Comparison of ENCODE assay signal across 12 mouse cellular contexts in the genomic region with DNA sequence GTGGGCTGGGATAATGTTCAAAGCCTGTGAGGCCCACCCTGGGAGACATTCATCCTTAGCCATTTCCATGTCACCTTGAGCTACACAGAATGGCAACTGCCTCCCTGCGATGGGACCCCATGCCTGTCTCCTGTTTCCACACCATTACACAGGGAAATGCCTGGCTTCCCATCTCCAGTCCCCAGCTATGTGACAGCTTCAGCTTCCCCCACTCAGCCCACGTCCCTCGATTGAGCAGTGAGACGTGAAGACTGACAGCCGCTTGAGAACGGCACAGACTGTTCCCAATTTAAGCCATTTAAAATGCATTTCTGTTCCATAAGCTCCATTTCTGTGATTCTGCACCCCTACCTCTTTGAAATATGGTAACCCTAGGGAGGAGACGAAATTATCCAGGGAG.
DNase-seq lines count a peak whose midpoint lies in the region; ATAC-seq lines count a peak whose summit lies in the region.
"Had no signal": no experiment of that assay in that cellular context is flagged by ENCODE, and none has a peak within 500 bp of the region (broad histone marks: within the 10 kb centered on the region; RNA-seq: fewer than 3 reads in every experiment).

No protein-coding gene starts in this region.

- no peak for DNase-seq in forebrain, embryonic 10.5 days (ENCODE audit: extremely low spot score, low spot score)
- DNase-seq in neural tube, embryonic 10.5 days (ENCODE audit: extremely low spot score, low spot score) = no peak
- peak; percentile 29 for DNase-seq in layer of hippocampus, adult 9-10 months (ENCODE audit: low spot score)
- DNase-seq in right cerebral cortex, postnatal 14 days = peak; percentile 17
- DNase-seq in heart, adult 8-10 months (ENCODE audit: low spot score) = no peak
- DNase-seq: liver; lung, postnatal 4 days had no signal

- H3K27ac ChIP-seq in forebrain, embryonic 13.5 days = no peak overlapping the region
- H3K27ac ChIP-seq in forebrain, embryonic 10.5 days = no peak overlapping the region
- no peak overlapping the region for H3K27ac ChIP-seq in neural tube, embryonic 13.5 days (replicated peaks)

- H3K4me1 ChIP-seq in forebrain, embryonic 13.5 days = peaks cover 8% of the 10 kb centered on the region
- peaks cover 14% of the 10 kb centered on the region for H3K4me1 ChIP-seq in forebrain, embryonic 10.5 days
- H3K4me1 ChIP-seq in neural tube, embryonic 13.5 days (replicated peaks) = peaks cover 9% of the 10 kb centered on the region
- H3K4me1 ChIP-seq: heart, embryonic 12.5 days had no signal

- no peak overlapping the region for H3K4me2 ChIP-seq in forebrain, embryonic 13.5 days
- no peak overlapping the region for H3K4me2 ChIP-seq in neural tube, embryonic 13.5 days
- H3K4me2 ChIP-seq: heart, embryonic 12.5 days had no signal

- H3K4me3 ChIP-seq in forebrain, embryonic 13.5 days = no peak overlapping the region
- no peak overlapping the region for H3K4me3 ChIP-seq in forebrain, embryonic 10.5 days
- H3K4me3 ChIP-seq in neural tube, embryonic 13.5 days = no peak overlapping the region
- H3K4me3 ChIP-seq: heart, embryonic 12.5 days had no signal

- no peaks in the 10 kb centered on the region for H3K9me3 ChIP-seq in forebrain, embryonic 13.5 days (replicated peaks)
- H3K9me3 ChIP-seq in forebrain, embryonic 10.5 days = no peaks in the 10 kb centered on the region
- no peaks in the 10 kb centered on the region for H3K9me3 ChIP-seq in neural tube, embryonic 13.5 days
- H3K9me3 ChIP-seq: heart, embryonic 12.5 days had no signal

- 62% methylated on average over 7 of the region's 7 CpGs for WGBS in forebrain, embryonic 13.5 days
- 76% methylated on average over 7 of the region's 7 CpGs for WGBS in forebrain, embryonic 10.5 days
- 71% methylated on average over 7 of the region's 7 CpGs for WGBS in neural tube, embryonic 13.5 days

- ATAC-seq in forebrain, embryonic 13.5 days = peak; percentile 57
- ATAC-seq in neural tube, embryonic 13.5 days (ENCODE audit: low read depth) = peak; percentile 59
- ATAC-seq in monocyte, adult 5-6 weeks (replicated peaks; ENCODE audit: insufficient number of reproducible peaks, low FRiP score, low TSS enrichment, poor library complexity, severe bottlenecking) = no peak

- H3K27me3 ChIP-seq in forebrain, embryonic 13.5 days = no peaks in the 10 kb centered on the region
- H3K27me3 ChIP-seq in forebrain, embryonic 10.5 days (ENCODE audit: poor library complexity, severe bottlenecking) = no peaks in the 10 kb centered on the region
- H3K27me3 ChIP-seq in neural tube, embryonic 13.5 days = no peaks in the 10 kb centered on the region
- H3K27me3 ChIP-seq: heart, embryonic 12.5 days had no signal

- no peak overlapping the region for H3K9ac ChIP-seq in forebrain, embryonic 13.5 days
- H3K9ac ChIP-seq in neural tube, embryonic 13.5 days = no peak overlapping the region
- H3K9ac ChIP-seq: heart, embryonic 12.5 days had no signal

- no peaks in the 10 kb centered on the region for H3K36me3 ChIP-seq in forebrain, embryonic 13.5 days (ENCODE audit: poor library complexity, severe bottlenecking)
- H3K36me3 ChIP-seq in forebrain, embryonic 10.5 days (replicated peaks) = no peaks in the 10 kb centered on the region
- H3K36me3 ChIP-seq in neural tube, embryonic 13.5 days = no peaks in the 10 kb centered on the region
- H3K36me3 ChIP-seq: G1E; heart, embryonic 12.5 days had no signal

Comparison
In these comparisons a context has a peak if more than half of its experiments do, and no peak if none do; other contexts are left out.
1. DNase-seq: peak in layer of hippocampus, adult 9-10 months (single experiment) and right cerebral cortex, postnatal 14 days (single experiment); none in forebrain, embryonic 10.5 days (single experiment), neural tube, embryonic 10.5 days (single experiment) and heart, adult 8-10 months (single experiment).